Mouse (Mus musculus): Measurements from ENCODE around the gene Fitm1. TPM values are rescaled to one million over a fixed set of nuclear protein-coding genes. Genes with fewer than 3 reads are reported as not detected.

Gene Fitm1
- polyA plus RNA-seq (2014; fragmentation: Nextera tagmentation; extraction: Ambion mirVana), result 0.61 TPM in 1 of 2 replicates, not detected in the other

DNA sequence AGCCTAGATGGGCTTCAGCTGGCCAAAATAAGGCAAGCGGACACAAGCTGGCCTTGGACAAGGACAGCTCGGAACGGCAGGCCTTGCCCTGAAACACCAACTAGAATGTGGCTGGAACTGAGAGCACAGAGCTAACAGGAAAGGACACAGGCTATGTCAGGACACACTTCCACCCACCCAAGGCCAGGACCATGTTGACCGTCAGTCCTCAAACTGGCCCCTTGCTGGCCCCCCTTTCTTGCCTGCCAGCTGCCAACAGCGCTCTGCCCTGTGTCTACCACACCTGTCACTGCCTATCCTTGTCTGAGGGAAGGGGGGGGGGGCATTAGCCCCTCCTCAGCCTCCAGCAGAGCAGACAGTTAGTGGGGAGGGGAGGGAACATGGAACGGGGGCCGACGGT is at the start of gene Fitm1:
TSS of gene Fitm1 (plus strand) at position 316 of the 400 bp plus-strand sequence.
- WGBS, result 71% methylated on average over 8 of the region's 8 CpGs
- Histone ChIP-seq H3K9ac (replicated peaks; ENCODE audit: low read depth, low read length) (no peak within 1 kb of the TSS), H3K4me2 (replicated peaks; ENCODE audit: low read depth, low read length) (no peak within 1 kb of the TSS), H3K4me1 (ENCODE audit: control insufficient read depth, insufficient read depth, low read length) (peaks cover 4% of the 10 kb centered on the region; the same call in 1 of the 2 replicates), H3K27me3 (ENCODE audit: control insufficient read depth, insufficient read depth, low read length) (no peaks in the 10 kb centered on the region), H3K27ac (ENCODE audit: low read length) (no peak within 1 kb of the TSS), H3K9me3 (ENCODE audit: control insufficient read depth, low read depth, low read length) (no peaks in the 10 kb centered on the region), H3K36me3 (ENCODE audit: control insufficient read depth, insufficient read depth, low read length) (no peaks in the 10 kb centered on the region; the same call in 1 of the 2 replicates), H3K4me3 (ENCODE audit: low read depth, low read length) (no peak within 1 kb of the TSS)
- ATAC-seq (ENCODE audit: insufficient number of reproducible peaks, insufficient read depth, low FRiP score, low read depth), result no peak

DNA sequence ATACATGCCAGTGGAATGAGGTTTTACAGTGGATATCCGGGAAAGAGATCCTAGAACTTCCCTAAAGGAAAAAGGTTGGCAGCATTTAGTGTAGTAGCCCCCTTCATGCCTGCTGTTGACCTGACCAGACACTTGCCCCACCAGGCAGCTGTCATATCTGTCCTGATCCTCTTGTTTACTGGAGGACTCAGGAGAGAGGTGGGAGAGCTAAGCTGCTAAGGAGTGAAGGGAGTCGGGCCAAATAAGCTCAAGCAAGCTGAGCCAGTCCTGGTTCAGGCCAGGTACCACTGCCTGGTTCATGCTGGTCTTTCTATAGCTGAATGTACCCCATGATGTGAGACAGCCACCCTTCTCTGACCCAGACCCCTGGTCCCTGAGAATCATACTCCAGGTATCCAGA is 48.7 kb upstream of the Fitm1 start:
- H3K4me1 ChIP-seq (ENCODE audit: control insufficient read depth, insufficient read depth, low read length), result no peaks in the 10 kb centered on the region

DNA sequence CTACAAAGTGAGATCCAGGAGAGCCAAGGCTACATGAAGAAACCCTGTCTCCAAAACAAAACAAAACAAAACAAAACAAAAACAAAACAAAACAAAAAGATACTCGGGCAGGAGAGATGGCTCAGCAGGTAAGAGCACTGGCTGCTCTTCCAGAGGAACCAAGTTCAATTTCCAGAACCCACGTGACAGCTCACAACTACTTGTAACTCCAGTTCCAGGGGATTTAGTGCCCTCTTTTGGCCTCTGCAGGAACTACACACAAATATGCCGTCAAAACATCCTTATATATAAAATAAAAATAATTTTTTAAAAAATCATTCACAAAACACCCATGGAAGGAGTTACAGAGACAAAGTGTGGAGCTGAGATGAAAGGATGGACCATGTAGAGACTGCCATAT is 47.5 kb upstream of the Fitm1 start:
- no peaks in the 10 kb centered on the region for H3K4me1 ChIP-seq (ENCODE audit: control insufficient read depth, insufficient read depth, low read length)
- no peaks in the 10 kb centered on the region for H3K9me3 ChIP-seq (ENCODE audit: control insufficient read depth, low read depth, low read length)
- H3K36me3 ChIP-seq (ENCODE audit: control insufficient read depth, insufficient read depth, low read length), result no peaks in the 10 kb centered on the region
- 0 out of 2 replicates have a peak, but pooled peaks cover 2% of the 10 kb centered on the region for H3K27me3 ChIP-seq (ENCODE audit: control insufficient read depth, insufficient read depth, low read length)
- H3K4me3 ChIP-seq (ENCODE audit: low read depth, low read length), result no peak overlapping the region
- H3K4me2 ChIP-seq (replicated peaks; ENCODE audit: low read depth, low read length), result no peak overlapping the region
- 25% methylated on average over 3 of the region's 3 CpGs for WGBS
- no peak overlapping the region for H3K9ac ChIP-seq (replicated peaks; ENCODE audit: low read depth, low read length)
- H3K27ac ChIP-seq (ENCODE audit: low read length), result no peak overlapping the region
- no peak for ATAC-seq (ENCODE audit: insufficient number of reproducible peaks, insufficient read depth, low FRiP score, low read depth)

More for the DNA sequence above, 48.7 kb upstream of the Fitm1 start:
- Histone ChIP-seq H3K4me2 (replicated peaks; ENCODE audit: low read depth, low read length) (no peak overlapping the region), H3K9ac (replicated peaks; ENCODE audit: low read depth, low read length) (no peak overlapping the region), H3K9me3 (ENCODE audit: control insufficient read depth, low read depth, low read length) (no peaks in the 10 kb centered on the region), H3K27me3 (ENCODE audit: control insufficient read depth, insufficient read depth, low read length) (0 out of 2 replicates have a peak, but pooled peaks cover 7% of the 10 kb centered on the region), H3K4me3 (ENCODE audit: low read depth, low read length) (no peak overlapping the region), H3K27ac (ENCODE audit: low read length) (no peak overlapping the region), H3K36me3 (ENCODE audit: control insufficient read depth, insufficient read depth, low read length) (no peaks in the 10 kb centered on the region)
- 74% methylated on average over 2 of the region's 2 CpGs for WGBS
- no peak for ATAC-seq (ENCODE audit: insufficient number of reproducible peaks, insufficient read depth, low FRiP score, low read depth)

DNA sequence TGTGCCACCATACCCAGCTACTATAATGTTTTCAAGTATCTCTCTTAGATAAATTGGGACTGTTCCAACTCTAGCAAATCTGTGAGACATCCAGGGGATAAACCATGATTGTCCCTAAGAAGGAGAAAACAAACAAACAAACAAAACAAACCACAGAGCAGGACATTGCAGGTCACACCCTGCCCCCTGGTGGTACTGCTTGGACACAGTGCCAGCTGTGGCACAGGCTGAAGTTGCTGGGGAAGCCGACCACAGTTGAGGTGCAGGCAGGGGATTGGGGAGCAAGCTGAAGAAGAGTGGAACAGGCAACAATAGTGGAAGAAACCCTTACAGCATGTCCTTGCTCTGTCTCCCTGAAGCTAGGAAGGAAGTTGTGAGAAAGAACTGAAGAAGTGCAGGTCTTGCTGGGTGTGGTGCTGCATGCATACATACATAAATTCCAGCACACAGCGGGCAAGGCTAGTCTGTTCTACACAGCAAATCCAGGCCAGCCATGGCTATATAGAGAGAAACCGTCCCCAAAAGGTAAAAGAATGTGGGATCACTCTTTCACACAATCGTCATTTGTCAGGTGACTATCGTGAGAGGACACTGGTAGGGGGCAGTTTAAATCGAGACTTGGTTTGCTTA is 39.2 kb upstream of the Fitm1 start:
- Histone ChIP-seq H3K9me3 (ENCODE audit: control insufficient read depth, low read depth, low read length) (no peaks in the 10 kb centered on the region), H3K4me2 (replicated peaks; ENCODE audit: low read depth, low read length) (no peak overlapping the region), H3K27me3 (ENCODE audit: control insufficient read depth, insufficient read depth, low read length) (no peaks in the 10 kb centered on the region), H3K9ac (replicated peaks; ENCODE audit: low read depth, low read length) (no peak overlapping the region), H3K4me3 (ENCODE audit: low read depth, low read length) (no peak overlapping the region), H3K36me3 (ENCODE audit: control insufficient read depth, insufficient read depth, low read length) (no peaks in the 10 kb centered on the region), H3K4me1 (ENCODE audit: control insufficient read depth, insufficient read depth, low read length) (peaks cover 3% of the 10 kb centered on the region), H3K27ac (ENCODE audit: low read length) (no peak overlapping the region)
- WGBS, result 50% methylated on average over 6 of the region's 6 CpGs
- no peak for ATAC-seq (ENCODE audit: insufficient number of reproducible peaks, insufficient read depth, low FRiP score, low read depth)

DNA sequence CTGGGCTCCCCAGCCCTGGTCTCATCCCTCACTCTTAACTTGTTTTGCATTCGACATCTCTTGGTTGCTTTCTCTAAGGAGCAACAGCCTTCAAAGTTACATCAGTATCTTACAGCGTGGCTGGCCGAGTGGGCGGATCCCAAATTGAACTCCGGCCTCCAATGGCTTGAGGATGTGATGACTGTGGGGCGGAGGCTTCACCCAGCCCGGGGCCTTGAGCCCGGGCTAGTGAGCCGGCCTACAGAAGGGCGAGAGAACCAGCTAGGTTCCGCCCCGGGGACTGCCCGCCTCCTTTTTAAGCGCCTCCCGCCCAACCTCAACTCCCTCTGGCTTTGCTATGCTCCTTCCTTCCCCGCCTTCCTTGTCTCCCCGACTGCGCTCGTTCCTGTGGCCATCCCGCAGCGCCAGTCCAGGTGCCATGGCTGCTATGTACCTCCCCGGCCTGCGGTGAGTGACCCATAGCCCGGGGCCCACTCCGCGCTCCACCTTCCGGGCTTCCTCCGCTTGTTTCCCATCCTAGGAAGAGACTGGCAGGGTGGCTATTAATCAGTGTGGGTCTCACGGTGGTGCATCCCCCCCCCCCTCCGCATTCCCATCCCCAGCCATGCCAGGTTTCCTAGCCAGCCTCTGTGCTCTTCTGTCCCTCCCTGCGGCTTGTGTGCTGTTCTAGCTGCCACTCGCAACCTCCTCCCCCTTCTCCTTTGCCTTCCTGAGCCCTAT is 35.2 kb upstream of the Fitm1 start, which contains the start of gene Pck2:
TSS of gene Pck2 (plus strand) at position 200 of the 720 bp plus-strand sequence.
- H3K4me3 ChIP-seq (ENCODE audit: low read depth, low read length), result peak within 1 kb of the TSS; percentile 47
- peak within 1 kb of the TSS; percentile 75 for H3K27ac ChIP-seq (ENCODE audit: low read length)
- peaks cover 9% of the 10 kb centered on the region for H3K4me1 ChIP-seq (ENCODE audit: control insufficient read depth, insufficient read depth, low read length)
- no peaks in the 10 kb centered on the region for H3K9me3 ChIP-seq (ENCODE audit: control insufficient read depth, low read depth, low read length)
- H3K36me3 ChIP-seq (ENCODE audit: control insufficient read depth, insufficient read depth, low read length), result peaks cover 21% of the 10 kb centered on the region
- peak within 1 kb of the TSS; percentile 78 for H3K4me2 ChIP-seq (replicated peaks; ENCODE audit: low read depth, low read length)
- ATAC-seq (ENCODE audit: insufficient number of reproducible peaks, insufficient read depth, low FRiP score, low read depth), result peak; percentile 94
- peak within 1 kb of the TSS; percentile 31 for H3K9ac ChIP-seq (replicated peaks; ENCODE audit: low read depth, low read length)
- 2% methylated on average over 32 of the region's 32 CpGs for WGBS
- H3K27me3 ChIP-seq (ENCODE audit: control insufficient read depth, insufficient read depth, low read length), result no peaks in the 10 kb centered on the region

DNA sequence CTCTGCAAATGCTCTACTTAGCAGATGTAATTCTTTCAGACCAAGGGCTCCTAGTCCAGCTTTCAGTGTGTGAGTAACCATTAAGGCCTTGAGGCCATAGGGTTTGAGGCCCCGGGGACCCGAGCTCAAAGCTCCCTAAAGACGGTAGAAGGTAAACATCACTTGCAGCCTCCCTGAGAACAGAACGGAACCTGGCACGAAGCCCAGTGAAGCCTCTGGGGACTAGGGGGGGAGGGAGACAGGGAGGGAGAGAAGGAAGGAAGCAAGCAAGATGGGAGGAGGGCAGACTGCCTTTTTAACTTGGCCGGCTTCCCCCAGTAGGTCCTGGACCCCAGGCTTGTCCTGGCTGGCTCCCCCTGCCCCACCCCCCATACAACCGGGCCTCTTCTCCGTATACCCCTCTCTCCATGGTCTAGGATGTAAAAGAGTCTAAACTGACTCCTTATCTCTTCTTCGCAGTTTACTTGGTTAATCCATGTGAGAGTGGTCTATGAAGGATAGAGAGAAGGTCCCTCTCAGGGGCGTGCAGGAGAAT is 34.6 kb upstream of the Fitm1 start:
- Histone ChIP-seq H3K4me1 (ENCODE audit: control insufficient read depth, insufficient read depth, low read length) (peaks cover 9% of the 10 kb centered on the region), H3K27ac (ENCODE audit: low read length) (peak overlapping the region; percentile 75), H3K4me2 (replicated peaks; ENCODE audit: low read depth, low read length) (peak overlapping the region; percentile 78), H3K4me3 (ENCODE audit: low read depth, low read length) (peak overlapping the region; percentile 47), H3K36me3 (ENCODE audit: control insufficient read depth, insufficient read depth, low read length) (peaks cover 27% of the 10 kb centered on the region), H3K27me3 (ENCODE audit: control insufficient read depth, insufficient read depth, low read length) (no peaks in the 10 kb centered on the region), H3K9me3 (ENCODE audit: control insufficient read depth, low read depth, low read length) (no peaks in the 10 kb centered on the region), H3K9ac (replicated peaks; ENCODE audit: low read depth, low read length) (peak overlapping the region; percentile 31)
- WGBS, result 0% methylated on average over 10 of the region's 10 CpGs
- ATAC-seq (ENCODE audit: insufficient number of reproducible peaks, insufficient read depth, low FRiP score, low read depth), result peak; percentile 46

DNA sequence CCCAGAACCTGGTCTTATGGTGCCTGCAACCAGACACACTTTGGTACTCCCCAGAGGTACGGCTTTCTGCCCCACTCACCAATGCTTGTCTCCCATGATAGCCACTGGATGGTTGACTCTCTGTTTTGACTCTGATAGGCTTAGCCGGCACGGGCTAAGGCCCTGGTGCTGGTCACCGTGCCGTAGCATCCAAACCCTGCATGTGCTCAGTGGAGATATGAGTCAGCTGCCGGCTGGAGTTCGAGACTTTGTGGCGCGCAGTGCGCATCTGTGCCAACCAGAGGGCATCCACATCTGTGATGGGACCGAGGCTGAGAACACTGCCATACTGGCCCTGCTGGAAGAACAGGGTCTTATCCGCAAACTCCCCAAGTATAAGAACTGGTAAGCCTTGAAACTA is 33.1 kb upstream of the Fitm1 start:
- Histone ChIP-seq H3K36me3 (ENCODE audit: control insufficient read depth, insufficient read depth, low read length) (peaks cover 38% of the 10 kb centered on the region), H3K27ac (ENCODE audit: low read length) (no peak overlapping the region), H3K9me3 (ENCODE audit: control insufficient read depth, low read depth, low read length) (no peaks in the 10 kb centered on the region), H3K4me1 (ENCODE audit: control insufficient read depth, insufficient read depth, low read length) (peaks cover 9% of the 10 kb centered on the region), H3K4me2 (replicated peaks; ENCODE audit: low read depth, low read length) (no peak overlapping the region), H3K9ac (replicated peaks; ENCODE audit: low read depth, low read length) (no peak overlapping the region), H3K27me3 (ENCODE audit: control insufficient read depth, insufficient read depth, low read length) (no peaks in the 10 kb centered on the region), H3K4me3 (ENCODE audit: low read depth, low read length) (no peak overlapping the region)
- WGBS, result 97% methylated on average over 12 of the region's 12 CpGs
- no peak for ATAC-seq (ENCODE audit: insufficient number of reproducible peaks, insufficient read depth, low FRiP score, low read depth)

DNA sequence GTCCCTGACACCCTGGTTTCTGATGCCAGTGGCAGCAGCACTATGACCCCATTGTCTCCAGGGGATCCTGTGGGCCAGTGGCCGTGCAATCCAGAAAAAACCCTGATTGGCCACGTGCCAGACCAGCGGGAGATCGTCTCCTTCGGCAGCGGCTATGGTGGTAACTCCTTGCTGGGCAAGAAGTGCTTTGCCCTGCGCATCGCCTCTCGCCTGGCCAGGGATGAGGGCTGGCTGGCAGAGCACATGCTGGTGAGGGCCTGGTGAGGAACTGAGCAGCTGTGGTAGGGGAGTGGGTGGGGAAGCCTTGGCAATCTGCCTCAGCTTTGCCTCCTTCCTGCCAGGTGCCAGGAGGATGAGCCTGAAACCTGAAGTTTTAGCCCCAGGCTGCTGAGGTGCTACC is 31.1 kb upstream of the Fitm1 start:
- no peak for ATAC-seq (ENCODE audit: insufficient number of reproducible peaks, insufficient read depth, low FRiP score, low read depth)
- Histone ChIP-seq H3K4me1 (ENCODE audit: control insufficient read depth, insufficient read depth, low read length) (peaks cover 9% of the 10 kb centered on the region), H3K4me2 (replicated peaks; ENCODE audit: low read depth, low read length) (no peak overlapping the region), H3K27me3 (ENCODE audit: control insufficient read depth, insufficient read depth, low read length) (no peaks in the 10 kb centered on the region), H3K36me3 (ENCODE audit: control insufficient read depth, insufficient read depth, low read length) (peaks cover 57% of the 10 kb centered on the region), H3K9me3 (ENCODE audit: control insufficient read depth, low read depth, low read length) (no peaks in the 10 kb centered on the region), H3K27ac (ENCODE audit: low read length) (no peak overlapping the region), H3K9ac (replicated peaks; ENCODE audit: low read depth, low read length) (no peak overlapping the region), H3K4me3 (ENCODE audit: low read depth, low read length) (no peak overlapping the region)
- 83% methylated on average over 9 of the region's 9 CpGs for WGBS

Measured in stomach, embryonic 14.5 days (tissue).